Mouse (Mus musculus): ENCODE data around the gene Ecel1.

DNA sequence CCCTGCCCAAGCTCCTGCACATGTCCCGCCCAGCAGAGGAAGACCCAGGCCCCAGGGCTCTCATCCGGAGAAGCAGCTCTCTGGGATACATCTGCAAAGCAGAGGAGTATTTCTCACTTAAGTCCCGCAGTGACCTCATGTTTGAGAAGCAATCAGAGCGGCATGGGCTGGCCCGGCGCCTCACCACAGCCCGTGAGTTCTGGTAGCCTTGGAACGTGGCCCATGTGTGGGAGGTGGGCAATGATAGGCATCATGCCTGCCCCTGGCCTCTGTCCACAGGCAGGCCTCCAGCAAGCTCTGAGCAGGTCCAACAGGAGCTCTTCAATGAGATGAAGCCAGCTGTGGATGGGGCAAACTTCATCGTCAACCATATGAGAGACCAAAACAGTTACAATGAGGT, 41.0 kb upstream of the Ecel1 start:
- TF ChIP-seq CTCF (IDR thresholded peaks at IDR 0.05; ENCODE audit: borderline replicate concordance, insufficient read depth, low read length) (no peak), POLR2A (IDR thresholded peaks at IDR 0.05; ENCODE audit: low read depth, low read length) (no peak)
